Mouse (Mus musculus): Measurements from ENCODE around the gene Mrps18c. TPM values are rescaled to one million over a fixed set of nuclear protein-coding genes. Genes with fewer than 3 reads are reported as not detected.

Mrps18c gene
- polyA plus RNA-seq, 1 experiment: 93.6 TPM

- Histone ChIP-seq H3K9me3 (replicated peaks; ENCODE audit: control insufficient read depth, insufficient read depth, low read length, poor library complexity, severe bottlenecking) (no peaks in the 10 kb centered on the region), H3K4me1 (ENCODE audit: control insufficient read depth, insufficient read depth, low read length) (no peaks in the 10 kb centered on the region), H3K36me3 (ENCODE audit: control insufficient read depth, insufficient read depth, low read length, poor library complexity, severe bottlenecking) (peaks cover 41% of the 10 kb centered on the region), H3K27ac (ENCODE audit: insufficient read depth, low read length) (no peak overlapping the region), H3K9ac (ENCODE audit: low read depth, poor library complexity, severe bottlenecking) (no peak overlapping the region), H3K4me3 (ENCODE audit: low read depth, low read length) (no peak overlapping the region), H3K27me3 (ENCODE audit: control insufficient read depth, insufficient read depth, low read length, poor library complexity, severe bottlenecking) (no peaks in the 10 kb centered on the region)
- TF ChIP-seq POLR2A (IDR thresholded peaks at IDR 0.05; ENCODE audit: insufficient read depth, low read length): no peak
- no peak for TF ChIP-seq CTCF (IDR thresholded peaks at IDR 0.05; ENCODE audit: low read depth, low read length)
- TF ChIP-seq EP300 (IDR thresholded peaks at IDR 0.05; ENCODE audit: insufficient read depth, low read depth, low read length): no peak
Observed at GRCm38 (mm10) chr5:100779002-100779401, 19.4 kb upstream of the Mrps18c start.

- no peaks in the 10 kb centered on the region for H3K27me3 ChIP-seq (ENCODE audit: control insufficient read depth, insufficient read depth, low read length, poor library complexity, severe bottlenecking)
- peaks cover 61% of the 10 kb centered on the region for H3K36me3 ChIP-seq (ENCODE audit: control insufficient read depth, insufficient read depth, low read length, poor library complexity, severe bottlenecking)
- no peak overlapping the region for H3K4me3 ChIP-seq (ENCODE audit: low read depth, low read length)
- no peak overlapping the region for H3K9ac ChIP-seq (ENCODE audit: low read depth, poor library complexity, severe bottlenecking)
- H3K27ac ChIP-seq (ENCODE audit: insufficient read depth, low read length): no peak overlapping the region
- TF ChIP-seq EP300 (IDR thresholded peaks at IDR 0.05; ENCODE audit: insufficient read depth, low read depth, low read length) (no peak), POLR2A (IDR thresholded peaks at IDR 0.05; ENCODE audit: insufficient read depth, low read length) (no peak), CTCF (IDR thresholded peaks at IDR 0.05; ENCODE audit: low read depth, low read length) (no peak)
- no peaks in the 10 kb centered on the region for H3K4me1 ChIP-seq (ENCODE audit: control insufficient read depth, insufficient read depth, low read length)
- no peaks in the 10 kb centered on the region for H3K9me3 ChIP-seq (replicated peaks; ENCODE audit: control insufficient read depth, insufficient read depth, low read length, poor library complexity, severe bottlenecking)
Observed at GRCm38 (mm10) chr5:100787527-100787926, 10.9 kb upstream of the Mrps18c start.

- H3K9ac ChIP-seq (ENCODE audit: low read depth, poor library complexity, severe bottlenecking): no peak overlapping the region
- TF ChIP-seq EP300 (IDR thresholded peaks at IDR 0.05; ENCODE audit: insufficient read depth, low read depth, low read length) (no peak), POLR2A (IDR thresholded peaks at IDR 0.05; ENCODE audit: insufficient read depth, low read length) (no peak), CTCF (IDR thresholded peaks at IDR 0.05; ENCODE audit: low read depth, low read length) (no peak)
- H3K9me3 ChIP-seq (replicated peaks; ENCODE audit: control insufficient read depth, insufficient read depth, low read length, poor library complexity, severe bottlenecking): no peaks in the 10 kb centered on the region
- H3K4me1 ChIP-seq (ENCODE audit: control insufficient read depth, insufficient read depth, low read length): no peaks in the 10 kb centered on the region
- H3K4me3 ChIP-seq (ENCODE audit: low read depth, low read length): no peak overlapping the region
- H3K27ac ChIP-seq (ENCODE audit: insufficient read depth, low read length): no peak overlapping the region
- peaks cover 67% of the 10 kb centered on the region for H3K36me3 ChIP-seq (ENCODE audit: control insufficient read depth, insufficient read depth, low read length, poor library complexity, severe bottlenecking)
- no peaks in the 10 kb centered on the region for H3K27me3 ChIP-seq (ENCODE audit: control insufficient read depth, insufficient read depth, low read length, poor library complexity, severe bottlenecking)
Observed at GRCm38 (mm10) chr5:100792261-100792660, 6.2 kb upstream of the Mrps18c start.

- Histone ChIP-seq H3K4me1 (ENCODE audit: control insufficient read depth, insufficient read depth, low read length) (no peaks in the 10 kb centered on the region), H3K9ac (ENCODE audit: low read depth, poor library complexity, severe bottlenecking) (no peak overlapping the region), H3K27me3 (ENCODE audit: control insufficient read depth, insufficient read depth, low read length, poor library complexity, severe bottlenecking) (no peaks in the 10 kb centered on the region), H3K9me3 (replicated peaks; ENCODE audit: control insufficient read depth, insufficient read depth, low read length, poor library complexity, severe bottlenecking) (no peaks in the 10 kb centered on the region), H3K4me3 (ENCODE audit: low read depth, low read length) (no peak overlapping the region), H3K36me3 (ENCODE audit: control insufficient read depth, insufficient read depth, low read length, poor library complexity, severe bottlenecking) (peaks cover 50% of the 10 kb centered on the region), H3K27ac (ENCODE audit: insufficient read depth, low read length) (no peak overlapping the region)
- no peak for TF ChIP-seq EP300 (IDR thresholded peaks at IDR 0.05; ENCODE audit: insufficient read depth, low read depth, low read length)
- no peak for TF ChIP-seq POLR2A (IDR thresholded peaks at IDR 0.05; ENCODE audit: insufficient read depth, low read length)
Observed at GRCm38 (mm10) chr5:100794084-100794483, 4.3 kb upstream of the Mrps18c start.

- no peak overlapping the region for H3K27ac ChIP-seq (ENCODE audit: insufficient read depth, low read length)
- H3K27me3 ChIP-seq (ENCODE audit: control insufficient read depth, insufficient read depth, low read length, poor library complexity, severe bottlenecking): no peaks in the 10 kb centered on the region
- no peak for TF ChIP-seq POLR2A (IDR thresholded peaks at IDR 0.05; ENCODE audit: insufficient read depth, low read length)
- TF ChIP-seq EP300 (IDR thresholded peaks at IDR 0.05; ENCODE audit: insufficient read depth, low read depth, low read length): no peak
- no peak for TF ChIP-seq CTCF (IDR thresholded peaks at IDR 0.05; ENCODE audit: low read depth, low read length)
- H3K4me1 ChIP-seq (ENCODE audit: control insufficient read depth, insufficient read depth, low read length): no peaks in the 10 kb centered on the region
- H3K9me3 ChIP-seq (replicated peaks; ENCODE audit: control insufficient read depth, insufficient read depth, low read length, poor library complexity, severe bottlenecking): no peaks in the 10 kb centered on the region
- peaks cover 20% of the 10 kb centered on the region for H3K36me3 ChIP-seq (ENCODE audit: control insufficient read depth, insufficient read depth, low read length, poor library complexity, severe bottlenecking)
- H3K4me3 ChIP-seq (ENCODE audit: low read depth, low read length): no peak overlapping the region
- no peak overlapping the region for H3K9ac ChIP-seq (ENCODE audit: low read depth, poor library complexity, severe bottlenecking)
Observed at GRCm38 (mm10) chr5:100818341-100818740, 19.9 kb downstream of the Mrps18c start.

- no peak for TF ChIP-seq CTCF (IDR thresholded peaks at IDR 0.05; ENCODE audit: low read depth, low read length)
- no peak for TF ChIP-seq POLR2A (IDR thresholded peaks at IDR 0.05; ENCODE audit: insufficient read depth, low read length)
- no peak for TF ChIP-seq EP300 (IDR thresholded peaks at IDR 0.05; ENCODE audit: insufficient read depth, low read depth, low read length)
- H3K4me1 ChIP-seq (ENCODE audit: control insufficient read depth, insufficient read depth, low read length): no peaks in the 10 kb centered on the region
- H3K27me3 ChIP-seq (ENCODE audit: control insufficient read depth, insufficient read depth, low read length, poor library complexity, severe bottlenecking): no peaks in the 10 kb centered on the region
- H3K36me3 ChIP-seq (ENCODE audit: control insufficient read depth, insufficient read depth, low read length, poor library complexity, severe bottlenecking): peaks cover 15% of the 10 kb centered on the region
- H3K27ac ChIP-seq (ENCODE audit: insufficient read depth, low read length): no peak overlapping the region; the same call in 1 of the 2 replicates
- H3K9me3 ChIP-seq (replicated peaks; ENCODE audit: control insufficient read depth, insufficient read depth, low read length, poor library complexity, severe bottlenecking): no peaks in the 10 kb centered on the region
- peak overlapping the region; percentile 80 for H3K4me3 ChIP-seq (ENCODE audit: low read depth, low read length)
- peak overlapping the region; percentile 95 for H3K9ac ChIP-seq (ENCODE audit: low read depth, poor library complexity, severe bottlenecking)
Observed at GRCm38 (mm10) chr5:100819568-100820480, 21.4 kb downstream of the Mrps18c start.
